Mouse (Mus musculus) brain, embryonic 14.5 days (tissue): ENCODE measurements around the gene Apaf1.

Experiments
- CTCF ChIP-seq: fragments of 200-500 bp; IDR thresholded peaks from 2 replicates; pipeline ENCODE4 v1.5.1; 2012; ENCODE audit warnings: inconsistent platforms, mild to moderate bottlenecking, moderate library complexity, borderline replicate concordance; ENCODE audit not compliant: insufficient read depth, insufficient read length; ENCODE audit errors: extremely low read depth
- POLR2A ChIP-seq: fragments of 200-500 bp; IDR thresholded peaks from 2 replicates; pipeline ENCODE4 v1.6.1; 2012; ENCODE audit warnings: mild to moderate bottlenecking, inconsistent platforms, borderline replicate concordance; ENCODE audit not compliant: poor library complexity, insufficient read depth, insufficient read length, severe bottlenecking; ENCODE audit errors: extremely low read depth

- peak; percentile 93 for TF ChIP-seq CTCF
- TF ChIP-seq POLR2A = no peak
Measured at GRCm38 (mm10) chr10:91033942-91034341, 48.6 kb downstream of the Apaf1 start.
